Mouse (Mus musculus) limb, embryonic 14.5 days (tissue): ENCODE data around the gene Itgal. TPM values are rescaled to one million over a fixed set of nuclear protein-coding genes. Genes with fewer than 3 reads are reported as not detected.
"Not testable (repeated sequence)": the region's sequence is repeated elsewhere in the genome, so short reads cannot be mapped to it uniquely, and the experiment has no call there.

Source experiments
- ATAC-seq: fragments of 200-750 bp; cut with Nextera tagmentation; 2 replicates; pipeline ENCODE4 v1.8.0; 2017; ENCODE audit warnings: low read depth, moderate number of reproducible peaks, moderate TSS enrichment; ENCODE audit not compliant: low FRiP score
- DNase-seq: peaks from one replicate; pipeline ENCODE4 v3.0.0-alpha.2; 2015; ENCODE audit warnings: low spot score
- H3K27ac ChIP-seq: fragments of 300-500 bp; sonication (generic); replicated peaks from 2 replicates; pipeline ENCODE4 v1.5.1; 2014; ENCODE audit warnings: low read depth, mild to moderate bottlenecking, low read length, moderate library complexity, mixed read lengths
- H3K27me3 ChIP-seq: fragments of 300-500 bp; sonication (generic); 2 replicates; pipeline ENCODE4 v1.6.1; 2014; ENCODE audit warnings: low read length, mixed read lengths; ENCODE audit not compliant: control insufficient read depth, insufficient read depth
- H3K36me3 ChIP-seq: fragments of 300-500 bp; sonication (generic); 2 replicates; pipeline ENCODE4 v1.6.1; 2014; ENCODE audit warnings: mild to moderate bottlenecking, low read length, moderate library complexity, mixed read lengths; ENCODE audit not compliant: control insufficient read depth, insufficient read depth
- H3K4me1 ChIP-seq: fragments of 300-500 bp; sonication (generic); 2 replicates; pipeline ENCODE4 v1.6.1; 2014; ENCODE audit warnings: antibody characterized with exemption, low read length, mixed read lengths; ENCODE audit not compliant: control insufficient read depth, insufficient read depth
- H3K4me2 ChIP-seq: fragments of 300-500 bp; sonication (generic); replicated peaks from 2 replicates; pipeline ENCODE4 v1.6.1; 2014; ENCODE audit warnings: low read depth, mild to moderate bottlenecking, low read length, moderate library complexity; ENCODE audit not compliant: severe bottlenecking
- H3K4me3 ChIP-seq: fragments of 300-500 bp; sonication (generic); replicated peaks from 2 replicates; pipeline ENCODE4 v1.5.1; 2014; ENCODE audit warnings: low read length
- H3K9ac ChIP-seq: fragments of 300-500 bp; sonication (generic); 2 replicates; pipeline ENCODE4 v1.6.1; 2014; ENCODE audit warnings: mild to moderate bottlenecking, low read depth, low read length, moderate library complexity; ENCODE audit not compliant: severe bottlenecking
- H3K9me3 ChIP-seq: fragments of 300-500 bp; sonication (generic); 2 replicates; pipeline ENCODE4 v1.6.1; 2016; ENCODE audit warnings: low read length; ENCODE audit not compliant: control insufficient read depth
- POLR2A ChIP-seq: fragments of 200-500 bp; IDR thresholded peaks from 2 replicates; pipeline ENCODE4 v1.8.0; 2012; ENCODE audit warnings: inconsistent platforms, mild to moderate bottlenecking, moderate library complexity, borderline replicate concordance; ENCODE audit not compliant: insufficient read depth, insufficient read length; ENCODE audit errors: extremely low read depth
- WGBS: fragments of 180-500 bp; shearing (Covaris S2); extraction: QIAGEN DNeasy Blood & Tissue Kit; methylation state at CpG from one replicate; pipeline ENCODE4 v1.1.7; 2014; 5-methylcytosine and 5-hydroxymethylcytosine counted together
- polyA plus RNA-seq, 2 experiments: library from polyadenylated mRNA; depleted of rRNA in 1 of 2; stranded (reverse) in 1 of 2; unstranded in 1 of 2; fragments of >200 nt; fragmentation: Nextera tagmentation in 1 of 2; extraction: Ambion mirVana in 1 of 2; gene quantifications; 2 replicates each; pipeline versions ENCODE4 v1.2.1 to v1.2.3; 2012 to 2014

Gene Itgal
- polyA plus RNA-seq, 2 experiments = 1.2 to 1.5 TPM

- Histone ChIP-seq H3K9ac (no peak overlapping the region), H3K4me3 (no peak overlapping the region), H3K4me1 (no peaks in the 10 kb centered on the region), H3K9me3 (no peaks in the 10 kb centered on the region), H3K27ac (no peak overlapping the region), H3K4me2 (no peak overlapping the region), H3K36me3 (no peaks in the 10 kb centered on the region), H3K27me3 (no peaks in the 10 kb centered on the region)
- DNase-seq = peak; percentile 7
- ATAC-seq = no peak
- 50% methylated on average over 1 of the region's 2 CpGs for WGBS
- TF ChIP-seq POLR2A = no peak
Measured at GRCm38 (mm10) chr7:127326685-127327084, 30.6 kb downstream of the Itgal start.

- ATAC-seq = no peak
- whole genome bisulfite sequencing = 83% methylated on average over 6 of the region's 6 CpGs
- no peak overlapping the region for H3K4me2 ChIP-seq
Measured at GRCm38 (mm10) chr7:127333240-127333639, 37.2 kb downstream of the Itgal start.

GRCm38 (mm10) chr7:127335604-127336003, 39.5 kb downstream of the Itgal start:
- Histone ChIP-seq H3K36me3 (no peaks in the 10 kb centered on the region), H3K9me3 (no peaks in the 10 kb centered on the region), H3K27me3 (no peaks in the 10 kb centered on the region), H3K4me1 (no peaks in the 10 kb centered on the region), H3K27ac (no peak overlapping the region), H3K4me3 (no peak overlapping the region), H3K9ac (no peak overlapping the region), H3K4me2 (no peak overlapping the region)
- ATAC-seq (no peak), DNase-seq (no peak)
- 83% methylated on average over 4 of the region's 4 CpGs for WGBS
- TF ChIP-seq POLR2A = no peak

More at GRCm38 (mm10) chr7:127333240-127333639, 37.2 kb downstream of the Itgal start:
- H3K4me3 ChIP-seq = no peak overlapping the region
- no peaks in the 10 kb centered on the region for H3K9me3 ChIP-seq
- no peak for TF ChIP-seq POLR2A
- H3K4me1 ChIP-seq = no peaks in the 10 kb centered on the region
- no peak overlapping the region for H3K27ac ChIP-seq
- H3K36me3 ChIP-seq = no peaks in the 10 kb centered on the region
- DNase-seq = no peak
- H3K9ac ChIP-seq = no peak overlapping the region
- H3K27me3 ChIP-seq = no peaks in the 10 kb centered on the region

GRCm38 (mm10) chr7:127337636-127338035, 41.6 kb downstream of the Itgal start:
- ATAC-seq = no peak
- Histone ChIP-seq H3K27ac (no peak overlapping the region), H3K9ac (no peak overlapping the region), H3K4me1 (no peaks in the 10 kb centered on the region), H3K36me3 (peaks cover 10% of the 10 kb centered on the region; the same call in 1 of the 2 replicates), H3K9me3 (no peaks in the 10 kb centered on the region), H3K4me2 (no peak overlapping the region), H3K27me3 (no peaks in the 10 kb centered on the region), H3K4me3 (no peak overlapping the region)
- no peak for TF ChIP-seq POLR2A
- WGBS = 66% methylated on average over 4 of the region's 4 CpGs
- no peak for DNase-seq

- Histone ChIP-seq H3K27me3 (no peaks in the 10 kb centered on the region), H3K9me3 (no peaks in the 10 kb centered on the region), H3K36me3 (peaks cover 26% of the 10 kb centered on the region), H3K4me1 (peaks cover 3% of the 10 kb centered on the region; the same call in 1 of the 2 replicates), H3K27ac (no peak overlapping the region), H3K4me3 (no peak overlapping the region), H3K9ac (no peak overlapping the region), H3K4me2 (no peak overlapping the region)
- DNase-seq (no peak), ATAC-seq (no peak)
- WGBS = 94% methylated on average over 8 of the region's 8 CpGs
- no peak for TF ChIP-seq POLR2A
Measured at GRCm38 (mm10) chr7:127341356-127341755, 45.3 kb downstream of the Itgal start.

GRCm38 (mm10) chr7:127341861-127342260, 45.8 kb downstream of the Itgal start:
- H3K9me3 ChIP-seq, H3K9ac ChIP-seq, DNase-seq, H3K4me2 ChIP-seq, H3K27me3 ChIP-seq, H3K4me3 ChIP-seq, ATAC-seq, H3K27ac ChIP-seq, H3K4me1 ChIP-seq: not testable (repeated sequence)
- 91% methylated on average over 6 of the region's 6 CpGs for WGBS
- peaks cover 26% of the 10 kb centered on the region for H3K36me3 ChIP-seq
